Mouse (Mus musculus) embryo, embryonic 11.5 days (tissue): Measurements from ENCODE around the gene Gon4l.
"Not testable (repeated sequence)": the region's sequence is repeated elsewhere in the genome, so short reads cannot be mapped to it uniquely, and the experiment has no call there.

Experiments
- DNase-seq: peaks from one replicate; pipeline ENCODE4 v3.0.0-alpha.2; 2012; ENCODE audit warnings: low read depth, low spot score

Gene Gon4l

DNA sequence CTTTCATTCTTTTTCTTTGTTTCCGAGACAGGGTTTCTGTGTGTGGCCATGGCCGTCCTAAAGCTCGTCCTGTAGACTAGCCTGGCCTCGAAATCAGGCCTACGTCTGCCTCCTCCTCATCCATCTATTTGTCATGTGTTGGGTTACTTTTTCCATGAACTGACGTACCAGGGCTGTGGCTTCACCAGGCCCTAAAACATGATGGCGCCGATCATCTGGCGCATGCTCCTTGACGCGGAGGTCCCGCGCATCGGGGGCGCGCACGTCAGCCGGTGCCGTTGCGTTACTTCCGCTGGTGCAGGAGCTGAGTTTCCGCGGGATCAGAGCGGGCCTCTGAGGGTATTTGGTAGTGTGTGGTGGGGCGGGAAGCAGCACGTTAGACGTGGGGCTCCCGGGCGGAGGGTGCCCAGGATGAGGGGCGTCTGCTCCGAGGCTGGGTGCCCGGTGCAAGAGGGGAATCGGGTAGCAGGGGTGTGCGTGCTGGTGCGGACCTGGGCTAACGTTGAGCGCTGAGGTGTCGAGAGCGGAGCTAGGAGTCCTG, at the start of gene Gon4l:
Gene Gon4l, plus strand, starts transcription at position 281 of the 541 bp plus-strand sequence.
- DNase-seq: not testable (repeated sequence)

DNA sequence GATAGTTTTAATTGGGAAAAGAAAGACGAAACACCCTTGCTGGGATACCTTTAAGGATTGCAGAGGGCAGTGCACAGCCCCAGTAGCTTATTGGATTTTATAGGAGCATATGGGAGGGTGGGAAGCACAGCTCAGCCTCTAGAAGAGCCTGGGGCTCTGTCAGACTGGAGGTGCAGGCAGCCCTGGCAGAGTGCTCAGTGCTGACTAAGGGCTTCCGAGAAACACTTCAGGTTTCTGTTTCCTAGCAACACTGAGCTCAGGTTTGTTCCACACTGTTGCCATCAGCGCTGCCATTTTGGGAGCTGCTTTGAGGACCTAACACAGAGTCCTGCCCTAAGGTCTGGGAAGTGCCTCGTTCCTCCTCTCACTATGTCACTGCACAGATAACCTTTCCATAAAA, 48.7 kb upstream of the Gon4l start:
- not testable (repeated sequence) for DNase-seq

DNA sequence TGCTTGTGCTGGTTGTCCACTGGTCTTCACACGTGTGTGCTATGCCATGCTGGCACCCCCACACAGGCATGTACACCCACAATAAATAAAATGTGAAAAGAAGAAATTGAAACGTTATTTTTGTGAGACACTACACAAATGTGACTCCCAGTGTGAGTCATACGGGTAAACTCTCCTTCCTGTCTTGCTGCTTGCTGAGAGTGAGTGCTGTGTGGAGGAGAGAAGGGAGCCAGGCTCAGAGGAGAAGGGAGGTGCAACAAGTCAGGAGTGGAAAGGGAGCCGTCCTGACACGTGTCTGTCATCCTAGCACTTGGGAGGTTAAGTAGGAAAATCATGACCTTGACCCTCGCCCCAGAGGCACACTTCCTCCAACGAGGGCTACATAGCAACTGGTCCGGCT, 48.2 kb upstream of the Gon4l start:
- DNase-seq: not testable (repeated sequence)

DNA sequence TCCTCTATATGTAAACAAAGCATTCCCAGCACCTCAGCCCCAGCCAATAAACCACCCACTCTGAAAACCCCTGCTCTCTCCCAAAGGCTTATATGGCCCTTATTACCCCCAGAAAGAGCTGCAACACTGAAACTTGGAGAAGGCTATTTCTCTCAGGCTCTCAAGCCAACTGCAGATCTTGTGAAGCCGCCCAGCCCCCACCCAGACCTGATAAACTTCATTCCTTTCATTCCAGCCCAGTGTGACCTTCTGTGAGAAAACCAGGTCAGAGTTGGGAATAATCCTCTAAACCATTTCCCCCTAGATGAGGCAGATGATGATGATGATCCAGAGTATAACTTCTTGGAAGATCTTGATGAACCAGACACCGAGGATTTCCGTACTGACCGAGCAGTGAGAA, 47.0 kb upstream of the Gon4l start:
- not testable (repeated sequence) for DNase-seq

DNA sequence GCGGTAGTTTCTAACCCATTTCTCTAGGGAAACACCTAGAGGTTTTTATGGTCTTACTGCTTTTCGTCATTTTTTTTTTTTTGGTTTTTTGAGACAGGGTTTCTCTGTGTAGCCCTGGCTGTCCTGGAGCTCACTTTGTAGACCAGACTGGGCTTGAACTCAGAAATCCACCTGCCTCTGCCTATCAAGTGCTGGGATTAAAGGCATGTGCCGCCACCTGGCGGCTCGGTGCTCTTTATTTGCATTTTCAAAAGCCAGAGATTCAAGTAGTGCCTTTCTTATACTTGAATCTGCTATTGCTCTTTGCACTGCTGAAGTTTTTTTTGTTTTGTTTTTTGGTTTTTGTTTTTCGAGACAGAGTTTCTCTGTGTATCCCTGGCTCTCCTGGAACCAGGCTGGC, 37.5 kb upstream of the Gon4l start:
- DNase-seq: not testable (repeated sequence)

DNA sequence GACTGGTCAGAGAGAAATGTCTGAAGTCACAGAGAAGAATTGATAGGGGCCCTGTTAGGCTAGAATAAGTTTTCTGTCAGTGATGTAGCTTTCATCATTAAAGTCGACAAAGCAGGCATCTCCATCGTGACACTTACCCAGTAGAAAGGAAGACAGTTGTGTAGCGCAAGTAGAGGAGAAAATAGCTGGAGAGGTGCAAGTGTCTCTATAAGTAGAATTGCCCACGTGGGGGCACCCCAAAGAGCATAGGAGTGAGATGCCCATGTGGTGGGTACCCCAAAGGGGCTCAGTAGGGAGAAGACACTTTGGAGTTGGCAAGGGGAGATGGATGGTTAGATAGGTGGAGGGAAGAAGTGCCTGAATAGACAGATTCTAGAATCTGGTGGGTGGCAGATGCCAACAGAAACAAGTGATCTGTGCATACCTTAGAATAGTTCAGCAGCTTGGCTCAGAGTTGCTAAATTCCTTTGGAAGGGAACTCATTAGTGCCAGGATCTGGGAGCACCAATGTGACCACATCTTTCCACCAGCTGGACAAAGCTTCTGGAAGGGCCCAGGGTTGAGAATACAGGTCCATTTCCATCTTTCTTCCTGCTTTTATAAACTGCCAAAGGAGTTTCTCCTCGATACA, 31.0 kb upstream of the Gon4l start:
- no peak for DNase-seq

DNA sequence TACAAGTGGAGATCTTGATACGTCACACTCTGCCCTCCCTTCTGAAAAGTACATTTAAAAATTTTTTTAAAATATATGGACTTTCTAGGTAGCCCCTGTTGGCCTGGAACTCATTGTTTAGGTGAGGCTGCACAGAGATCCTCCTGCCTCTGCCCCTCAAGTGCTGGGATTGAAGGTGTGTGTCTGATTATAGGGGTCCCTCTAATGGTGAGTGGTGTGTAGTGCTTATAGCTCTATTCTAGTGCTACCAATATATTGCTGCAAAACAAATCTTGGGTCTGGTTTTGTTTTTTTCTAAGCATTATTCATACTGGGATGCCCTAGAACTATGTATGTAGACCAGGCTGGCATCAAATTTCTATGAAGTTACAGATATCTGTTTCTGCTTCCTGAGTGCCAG, 9.3 kb upstream of the Gon4l start:
- no peak for DNase-seq

DNA sequence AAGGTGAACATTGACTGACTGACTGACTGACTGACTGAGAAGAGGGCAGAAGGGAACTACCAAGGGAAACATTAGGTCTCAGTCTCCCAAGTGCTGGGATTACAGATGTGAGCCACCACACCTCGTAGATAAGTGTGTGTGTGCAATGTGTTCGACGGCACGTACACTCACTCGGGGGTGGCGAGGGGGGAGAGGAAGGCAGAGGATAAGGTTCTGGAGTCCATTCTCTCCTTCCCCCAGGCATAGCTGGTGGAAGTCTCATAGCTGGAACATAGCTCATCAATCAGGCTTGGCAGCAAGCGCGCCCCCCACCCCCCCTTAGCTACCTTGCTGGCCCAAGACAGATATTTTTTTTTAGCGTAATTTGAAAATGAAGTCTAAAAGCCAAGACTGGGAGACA, 7.8 kb upstream of the Gon4l start:
- no peak for DNase-seq

DNA sequence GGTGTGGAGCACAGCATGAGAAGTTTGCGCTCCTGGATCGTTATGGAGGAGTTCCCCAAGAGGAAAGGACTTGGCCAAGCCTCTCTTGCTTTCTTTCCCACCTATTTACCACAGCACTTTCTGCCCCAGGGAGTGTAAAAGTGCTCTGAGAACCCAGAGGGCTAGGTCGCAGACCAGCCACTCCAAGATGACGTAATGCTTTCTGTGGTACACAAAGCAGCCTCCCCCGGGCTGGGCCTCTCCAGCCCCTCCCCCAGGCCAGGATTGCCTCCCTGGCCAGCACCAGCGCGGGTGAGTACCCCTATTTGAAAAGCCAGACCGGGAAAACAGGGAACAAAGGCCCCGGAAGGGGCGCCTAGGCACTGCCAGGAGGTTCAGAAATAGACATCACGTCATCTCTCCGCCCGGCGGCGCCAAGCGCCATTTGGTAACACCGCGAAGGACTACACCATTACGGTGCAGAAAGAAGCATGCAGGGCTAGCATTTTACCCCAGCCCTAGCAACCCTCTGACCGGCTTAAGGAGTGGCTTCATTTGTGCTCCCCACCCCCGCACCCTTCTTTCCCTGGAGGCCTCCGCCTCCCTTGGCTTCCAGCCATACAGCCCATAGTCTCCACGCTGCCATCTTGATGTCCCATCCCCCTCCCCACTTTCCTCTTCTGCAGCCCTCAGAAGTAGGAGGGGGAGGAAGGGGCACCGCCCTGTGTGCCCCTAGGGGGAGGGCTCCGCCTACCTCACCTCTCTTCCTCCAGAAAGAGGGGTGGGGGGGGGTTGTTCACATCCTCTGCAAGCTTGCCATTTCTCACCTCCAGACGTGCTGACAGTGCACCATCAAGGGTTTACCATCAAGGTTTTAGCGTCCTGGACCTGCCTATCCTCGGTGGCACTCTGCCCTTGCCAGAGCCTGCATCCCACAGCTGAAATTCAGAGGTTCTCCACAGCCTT, 3.6 kb upstream of the Gon4l start:
- peak; percentile 14 for DNase-seq

DNA sequence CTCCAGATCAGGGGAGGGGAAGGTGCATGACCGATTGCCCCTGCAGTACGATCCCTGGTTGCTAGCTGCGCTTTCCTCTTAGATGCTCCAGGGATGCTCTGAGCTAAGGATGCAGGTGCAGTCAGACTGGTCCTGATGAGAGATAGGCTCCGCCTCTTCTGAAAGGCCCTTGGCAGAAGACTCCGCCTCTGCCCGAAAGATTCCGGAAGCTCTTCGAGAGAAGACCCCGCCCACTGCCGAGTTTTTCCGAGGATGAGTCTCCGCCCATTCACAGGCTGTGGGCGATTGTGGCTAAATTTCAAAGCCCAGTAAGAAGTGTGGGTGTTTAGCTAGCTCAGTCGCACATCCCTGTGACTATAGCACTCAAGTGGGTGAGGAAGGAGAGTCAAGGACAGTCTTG, 2.6 kb upstream of the Gon4l start:
- DNase-seq: not testable (repeated sequence)

DNA sequence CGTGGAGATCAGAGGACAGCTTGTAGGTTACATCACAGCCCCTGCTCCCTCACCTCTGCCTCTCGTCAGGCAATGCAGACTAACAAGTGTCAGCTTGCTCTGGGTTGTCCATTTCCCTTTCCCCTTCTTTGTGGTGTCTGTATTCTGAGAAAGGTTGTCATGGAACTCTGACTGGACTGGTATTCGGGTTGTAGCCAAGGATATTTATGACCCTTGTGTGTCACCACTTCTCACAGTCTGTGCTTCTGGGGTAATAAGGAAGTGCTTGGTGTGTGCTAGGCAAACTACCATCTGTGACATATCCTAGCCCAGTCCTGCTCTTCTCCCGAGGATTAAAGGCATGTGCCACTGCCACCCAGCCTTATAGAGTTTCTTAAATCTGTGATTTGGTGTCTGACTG, 14.1 kb downstream of the Gon4l start:
- no peak for DNase-seq

DNA sequence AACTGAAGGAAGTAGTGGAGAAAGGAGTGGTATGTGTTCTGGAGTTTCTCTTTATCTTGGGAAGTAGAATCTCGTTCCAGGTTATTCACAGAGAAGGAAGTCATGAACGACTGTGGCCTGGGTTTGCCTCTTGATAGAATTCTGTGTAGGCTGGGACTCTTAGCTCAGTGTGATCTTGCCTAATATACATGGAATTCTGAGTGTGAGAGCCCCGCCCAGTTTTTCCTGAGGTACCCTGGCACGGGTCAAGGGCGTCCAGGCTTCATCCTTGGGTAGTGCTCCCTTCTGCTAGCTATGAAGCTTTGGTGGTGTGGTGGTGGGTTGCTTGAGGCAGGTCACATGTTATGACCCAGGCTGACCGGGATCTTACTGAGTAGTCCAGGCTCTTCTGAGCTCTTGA, 20.8 kb downstream of the Gon4l start:
- DNase-seq: no peak

DNA sequence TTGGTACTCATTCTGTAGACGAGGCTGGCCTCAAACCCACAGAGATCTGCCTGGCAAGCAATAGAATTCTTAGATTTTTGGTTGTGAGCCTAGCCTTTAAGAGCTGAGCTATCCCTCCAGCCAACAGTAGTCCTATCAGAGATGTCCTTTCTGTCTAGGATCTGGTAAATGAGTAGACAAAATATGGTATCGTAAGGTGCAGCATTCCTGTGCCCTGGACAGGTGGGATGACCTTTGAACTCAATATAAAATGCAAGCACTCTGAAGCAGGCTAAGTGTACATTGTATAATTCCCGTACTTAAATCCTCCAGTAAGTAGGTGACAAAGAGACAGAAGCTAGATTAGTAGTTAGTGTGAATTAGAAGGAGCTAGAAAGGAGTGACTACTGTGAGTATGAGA, 27.1 kb downstream of the Gon4l start:
- DNase-seq: no peak

DNA sequence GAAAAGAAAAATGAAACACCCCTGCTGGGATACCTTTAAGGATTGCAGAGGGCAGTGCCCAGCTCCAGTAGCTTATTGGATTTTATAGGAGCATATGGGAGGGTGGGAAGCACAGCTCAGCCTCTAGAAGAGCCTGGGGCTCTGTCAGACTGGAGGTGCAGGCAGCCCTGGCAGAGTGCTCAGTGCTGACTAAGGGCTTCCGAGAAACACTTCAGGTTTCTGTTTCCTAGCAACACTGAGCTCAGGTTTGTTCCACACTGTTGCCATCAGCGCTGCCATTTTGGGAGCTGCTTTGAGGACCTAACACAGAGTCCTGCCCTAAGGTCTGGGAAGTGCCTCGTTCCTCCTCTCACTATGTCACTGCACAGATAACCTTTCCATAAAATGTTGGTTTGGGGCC, 31.7 kb downstream of the Gon4l start:
- not testable (repeated sequence) for DNase-seq

DNA sequence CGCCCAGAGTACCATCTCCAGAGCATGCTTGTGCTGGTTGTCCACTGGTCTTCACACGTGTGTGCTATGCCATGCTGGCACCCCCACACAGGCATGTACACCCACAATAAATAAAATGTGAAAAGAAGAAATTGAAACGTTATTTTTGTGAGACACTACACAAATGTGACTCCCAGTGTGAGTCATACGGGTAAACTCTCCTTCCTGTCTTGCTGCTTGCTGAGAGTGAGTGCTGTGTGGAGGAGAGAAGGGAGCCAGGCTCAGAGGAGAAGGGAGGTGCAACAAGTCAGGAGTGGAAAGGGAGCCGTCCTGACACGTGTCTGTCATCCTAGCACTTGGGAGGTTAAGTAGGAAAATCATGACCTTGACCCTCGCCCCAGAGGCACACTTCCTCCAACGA, 32.1 kb downstream of the Gon4l start:
- DNase-seq: not testable (repeated sequence)

DNA sequence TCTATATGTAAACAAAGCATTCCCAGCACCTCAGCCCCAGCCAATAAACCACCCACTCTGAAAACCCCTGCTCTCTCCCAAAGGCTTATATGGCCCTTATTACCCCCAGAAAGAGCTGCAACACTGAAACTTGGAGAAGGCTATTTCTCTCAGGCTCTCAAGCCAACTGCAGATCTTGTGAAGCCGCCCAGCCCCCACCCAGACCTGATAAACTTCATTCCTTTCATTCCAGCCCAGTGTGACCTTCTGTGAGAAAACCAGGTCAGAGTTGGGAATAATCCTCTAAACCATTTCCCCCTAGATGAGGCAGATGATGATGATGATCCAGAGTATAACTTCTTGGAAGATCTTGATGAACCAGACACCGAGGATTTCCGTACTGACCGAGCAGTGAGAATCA, 33.4 kb downstream of the Gon4l start:
- DNase-seq: not testable (repeated sequence)

DNA sequence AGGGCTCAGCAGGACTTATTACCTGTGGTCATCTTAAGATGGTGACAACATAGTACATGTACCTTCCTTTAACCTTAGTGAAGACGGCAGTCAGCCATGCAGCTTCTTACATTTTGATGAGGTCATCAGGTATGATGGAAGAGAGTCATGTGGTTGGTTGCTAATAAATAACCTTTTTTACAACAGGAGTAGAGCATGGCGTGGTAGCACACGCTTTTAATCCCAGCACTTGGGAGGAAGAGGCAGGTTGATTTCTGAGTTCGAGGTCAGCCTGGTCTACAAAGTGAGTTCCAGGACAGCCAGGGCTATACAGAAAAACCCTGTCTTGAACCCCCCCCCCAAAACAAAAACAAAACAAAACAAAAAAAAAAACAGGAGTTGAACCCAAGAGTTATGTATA, 47.5 kb downstream of the Gon4l start:
- not testable (repeated sequence) for DNase-seq

DNA sequence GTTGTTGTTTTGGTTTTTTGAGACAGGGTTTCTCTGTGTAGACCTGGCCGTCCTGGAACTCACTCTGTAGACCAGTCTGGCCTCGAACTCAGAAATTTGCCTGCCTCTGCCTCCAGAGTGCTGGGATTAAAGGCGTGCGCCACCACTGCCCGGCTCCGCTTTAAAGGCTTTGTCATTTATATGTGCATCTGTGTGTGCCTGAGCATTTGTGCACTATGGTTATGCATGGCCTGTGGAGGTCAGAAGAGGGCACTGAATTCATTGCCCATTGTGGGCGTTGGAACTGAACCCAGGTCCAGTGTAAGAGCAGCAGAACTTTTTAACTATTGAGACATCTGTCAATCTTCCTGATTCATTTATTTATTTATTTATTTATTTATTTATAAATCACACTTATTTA, 58.0 kb downstream of the Gon4l start:
- DNase-seq: not testable (repeated sequence)

DNA sequence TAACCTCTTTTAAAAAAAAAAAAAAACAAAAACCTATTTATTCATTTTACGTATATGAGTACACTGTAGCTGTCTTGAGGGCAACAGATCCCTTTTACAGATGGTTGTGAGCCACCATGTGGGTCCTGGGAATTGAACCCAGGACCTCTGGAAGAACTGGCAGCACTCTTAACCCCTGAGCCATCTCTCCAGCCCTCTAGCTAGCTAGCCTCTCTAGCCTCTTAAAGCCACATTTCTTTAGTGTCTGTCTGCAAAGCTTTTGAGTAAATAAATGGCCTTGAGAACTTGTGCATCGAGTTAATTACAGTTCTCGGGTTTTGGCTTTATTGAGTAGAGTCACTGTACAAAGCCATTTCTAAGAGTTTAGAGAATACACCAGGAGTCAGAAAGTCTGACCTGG, 69.8 kb downstream of the Gon4l start:
- DNase-seq: no peak

DNA sequence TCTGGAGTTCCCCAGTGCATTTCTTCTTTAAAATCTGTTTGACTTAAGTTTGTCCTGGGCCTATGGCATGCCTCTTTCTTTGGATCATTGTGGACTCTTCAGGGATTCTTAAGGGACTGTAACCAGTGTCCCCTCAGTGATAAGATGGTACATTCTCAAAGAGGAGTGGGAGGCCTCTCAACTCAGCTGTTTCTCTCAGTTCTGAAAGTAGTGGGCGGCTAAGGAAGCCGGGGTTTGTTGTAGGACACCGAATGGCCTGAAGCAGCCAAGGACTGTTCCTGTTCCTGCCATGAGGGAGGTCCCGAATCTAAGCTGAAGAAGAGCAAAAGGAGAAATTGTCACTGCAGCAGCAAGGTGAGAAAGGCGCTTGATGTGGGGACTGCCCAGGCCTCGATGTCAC, 70.2 kb downstream of the Gon4l start:
- no peak for DNase-seq

DNA sequence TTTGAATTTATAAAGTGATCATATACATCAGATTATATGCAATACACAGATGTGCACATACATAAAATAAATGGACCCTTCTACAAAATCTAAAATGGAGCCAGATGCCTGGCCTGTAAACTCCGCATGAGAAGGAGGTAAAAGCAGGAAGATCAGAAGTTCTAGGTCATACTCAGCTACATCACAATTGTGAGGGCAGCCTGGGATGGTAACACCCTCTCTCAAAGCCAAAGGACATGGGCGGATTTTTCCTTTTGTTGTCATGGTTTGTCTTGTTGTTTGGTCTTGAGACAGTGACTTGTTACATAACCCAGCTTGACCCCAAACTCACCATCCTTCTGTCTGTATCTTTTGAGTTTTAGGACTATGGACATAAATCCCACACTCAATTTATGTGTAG, 70.7 kb downstream of the Gon4l start:
- DNase-seq: no peak

DNA sequence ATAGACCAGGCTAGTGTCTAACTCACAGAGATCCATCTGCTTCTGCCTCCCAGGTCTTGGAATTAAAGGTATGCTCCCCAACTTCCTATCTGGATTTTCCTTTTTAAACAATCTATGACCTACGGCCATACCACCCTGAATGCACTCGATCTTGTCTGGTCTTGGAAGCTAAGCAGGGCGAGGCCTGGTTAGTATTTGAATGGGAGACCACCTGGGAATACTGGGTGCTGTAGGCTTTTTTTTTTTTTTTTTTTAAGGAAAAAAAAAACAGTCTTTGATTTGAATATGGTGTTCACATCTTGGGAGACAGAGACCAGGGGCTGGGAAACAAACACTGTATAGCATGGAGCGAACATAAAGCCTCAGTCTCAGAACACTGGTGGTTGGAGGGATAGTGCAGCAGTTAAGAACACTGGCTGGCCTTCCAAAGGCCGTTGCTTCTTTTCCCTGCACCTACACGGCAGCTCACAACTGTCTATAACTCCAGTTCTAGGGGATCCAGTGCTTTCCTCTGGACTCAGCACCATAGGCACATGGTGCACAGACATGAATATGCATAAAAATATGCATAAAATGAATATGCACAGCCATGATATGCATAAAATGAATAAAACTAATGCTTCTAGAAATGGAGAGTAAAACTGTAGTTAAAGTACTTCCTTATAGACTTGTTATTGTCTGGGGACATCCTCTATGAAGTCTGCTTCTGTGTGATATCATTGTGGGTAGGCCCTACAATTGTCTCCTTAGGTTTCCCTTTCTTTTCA, 71.5 kb downstream of the Gon4l start:
- no peak for DNase-seq
